Mouse (Mus musculus): ENCODE measurements around the gene Gm20532. TPM values are rescaled to one million over a fixed set of nuclear protein-coding genes. Genes with fewer than 3 reads are reported as not detected.

Gm20532 gene
- total RNA-seq, 2 experiments from 2014 or later = not detected

DNA sequence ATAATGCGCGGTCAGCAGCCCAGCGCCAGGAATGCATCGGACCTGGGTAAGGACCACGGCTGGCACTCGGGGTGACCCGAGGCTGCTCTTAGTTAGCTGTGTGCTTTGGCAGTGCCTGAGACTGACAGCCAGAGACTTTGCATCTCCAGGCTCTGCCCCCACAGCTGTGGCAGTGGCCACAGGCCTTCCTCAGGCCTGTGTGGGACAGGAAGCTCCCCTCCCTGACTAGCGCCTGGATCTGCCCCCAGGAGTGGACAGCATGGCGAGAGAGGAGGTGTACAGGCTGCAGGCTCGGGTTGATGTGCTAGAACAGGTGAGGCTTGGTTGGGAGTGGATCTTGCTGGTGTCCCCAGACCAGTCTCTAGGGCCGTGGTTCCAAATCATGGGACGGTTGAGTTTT, 5.0 kb downstream of the Gm20532 start:
- DNase-seq (ENCODE audit: extremely low spot score in 1 of 2, low spot score in 2 of 2) = no peak
- intact Hi-C loops (cut with DNase I) = no loop called here

DNA sequence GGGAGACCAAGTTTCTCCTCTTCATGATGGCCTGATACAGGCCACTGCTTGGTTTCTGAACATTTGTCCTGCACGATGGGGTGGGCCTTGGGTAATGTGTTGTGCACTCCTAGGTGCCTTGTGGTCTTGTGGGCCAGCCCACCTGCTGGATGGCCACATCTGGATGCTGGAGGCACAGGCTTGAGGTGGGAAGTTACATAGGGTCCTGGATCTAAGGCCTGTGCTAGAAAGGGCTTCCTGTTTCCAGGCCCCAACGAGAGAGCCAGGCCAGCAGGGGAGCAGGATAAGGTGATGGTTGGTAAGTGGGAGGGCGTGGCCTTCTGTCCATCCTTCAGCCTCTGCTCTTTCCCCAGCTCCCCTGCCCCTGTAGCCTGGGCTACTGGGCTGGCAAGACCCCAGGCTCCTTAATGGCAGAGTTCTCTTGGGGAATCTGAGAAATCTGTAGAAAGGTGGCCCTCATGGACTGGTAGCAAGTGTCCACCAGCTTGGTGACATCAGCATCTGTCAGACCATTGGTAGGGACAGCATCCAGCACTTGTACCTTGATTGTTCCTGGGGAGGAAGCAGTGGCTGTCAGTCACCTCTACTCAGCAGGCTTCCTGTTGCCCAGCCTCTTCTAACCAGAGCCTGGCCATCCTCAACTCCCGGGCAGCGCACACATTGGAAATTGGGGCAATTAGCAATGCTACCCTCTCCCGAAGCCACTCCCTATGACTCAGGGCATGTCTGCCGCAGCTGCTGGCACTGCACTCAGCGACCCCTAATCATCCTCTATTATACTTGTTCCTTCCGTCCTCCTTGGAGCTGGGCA, 7.0 kb downstream of the Gm20532 start:
- no peak for DNase-seq (ENCODE audit: extremely low spot score in 1 of 2, low spot score in 2 of 2)
- intact Hi-C loops (cut with DNase I) = no loop called here

DNA sequence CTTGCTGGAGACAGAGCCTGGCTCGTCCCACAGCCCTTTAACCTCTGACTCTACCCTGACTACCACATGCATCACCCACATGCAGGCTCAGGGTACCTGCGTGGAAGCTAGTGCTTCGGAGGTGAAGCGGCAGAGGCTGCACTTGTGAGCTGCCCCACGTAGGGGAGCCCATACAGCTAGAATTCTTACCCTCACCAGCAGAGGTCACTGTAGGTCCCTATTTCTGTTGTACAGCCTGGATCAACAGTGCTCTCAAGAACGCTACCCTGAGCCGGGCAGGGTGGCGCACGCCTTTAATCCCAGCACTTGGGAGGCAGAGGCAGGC, 7.5 kb downstream of the Gm20532 start:
- peak in 1 of 2 experiments; percentile 69 for DNase-seq (ENCODE audit: extremely low spot score in 1 of 2, low spot score in 2 of 2)
- intact Hi-C loops (cut with DNase I) = no loop called here

DNA sequence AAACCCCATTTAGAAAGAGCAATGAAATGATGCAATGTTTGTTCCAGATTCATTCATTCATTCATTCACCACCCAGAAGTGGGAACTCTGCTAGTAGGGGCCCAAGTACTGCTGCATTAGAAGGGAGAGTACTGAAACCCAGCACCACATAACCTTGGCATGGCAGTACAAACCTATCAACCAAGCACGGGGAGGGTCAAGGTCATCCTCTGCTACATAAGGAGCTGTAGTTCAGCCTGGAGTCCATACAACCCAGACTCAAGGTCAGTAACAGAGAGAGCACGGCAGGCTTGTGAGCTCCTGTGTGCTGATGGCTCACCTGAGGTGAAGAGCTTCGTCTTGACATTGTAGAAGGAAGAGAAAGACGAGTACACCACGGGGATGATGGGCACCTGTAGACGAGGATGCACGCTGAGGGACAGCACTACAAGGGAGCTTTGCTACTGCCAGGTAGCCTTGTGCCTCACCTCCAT, 8.1 kb downstream of the Gm20532 start:
- intact Hi-C loops (cut with DNase I) = no loop called here
- no peak for DNase-seq (ENCODE audit: extremely low spot score in 1 of 2, low spot score in 2 of 2)

DNA sequence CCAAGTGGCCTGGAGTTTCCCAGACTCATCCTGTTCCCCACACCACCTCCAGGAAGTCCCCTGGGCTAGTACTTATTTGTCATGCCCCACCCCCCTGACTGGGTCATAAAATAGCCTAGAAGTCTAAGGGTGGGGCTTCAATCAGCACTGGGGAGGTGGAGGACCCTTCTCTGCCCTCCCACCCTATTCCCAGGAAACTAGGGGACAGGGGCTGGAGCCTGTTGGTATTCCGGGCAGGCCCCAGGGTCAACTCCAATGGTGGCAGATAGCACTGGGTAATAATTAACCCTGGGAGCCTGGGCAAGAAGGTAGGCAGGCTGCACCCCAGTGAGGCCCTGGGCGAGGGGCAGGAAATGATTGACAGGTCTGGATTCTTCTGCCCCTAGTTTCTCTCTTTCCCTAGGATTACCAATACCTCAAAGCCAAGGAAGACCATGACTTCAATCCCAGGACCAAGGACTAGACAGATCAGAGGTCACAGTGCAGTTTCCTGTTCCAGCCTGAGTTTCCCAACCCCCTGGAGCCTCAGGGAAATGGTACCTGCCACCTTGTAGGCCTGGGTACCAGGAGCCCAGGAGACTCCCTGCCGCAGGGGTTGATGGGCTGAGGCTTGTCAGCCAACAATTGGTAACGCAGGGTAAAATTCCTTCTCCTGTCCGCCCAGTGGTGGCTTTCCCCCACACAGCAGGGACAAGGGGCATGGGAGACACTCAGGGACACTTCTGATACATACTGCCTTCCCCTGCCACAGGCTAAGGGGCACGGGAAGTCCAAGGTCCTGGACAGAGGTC, 8.7 kb downstream of the Gm20532 start:
- no peak for DNase-seq (ENCODE audit: extremely low spot score in 1 of 2, low spot score in 2 of 2)
- intact Hi-C loops (cut with DNase I) = no loop called here

DNA sequence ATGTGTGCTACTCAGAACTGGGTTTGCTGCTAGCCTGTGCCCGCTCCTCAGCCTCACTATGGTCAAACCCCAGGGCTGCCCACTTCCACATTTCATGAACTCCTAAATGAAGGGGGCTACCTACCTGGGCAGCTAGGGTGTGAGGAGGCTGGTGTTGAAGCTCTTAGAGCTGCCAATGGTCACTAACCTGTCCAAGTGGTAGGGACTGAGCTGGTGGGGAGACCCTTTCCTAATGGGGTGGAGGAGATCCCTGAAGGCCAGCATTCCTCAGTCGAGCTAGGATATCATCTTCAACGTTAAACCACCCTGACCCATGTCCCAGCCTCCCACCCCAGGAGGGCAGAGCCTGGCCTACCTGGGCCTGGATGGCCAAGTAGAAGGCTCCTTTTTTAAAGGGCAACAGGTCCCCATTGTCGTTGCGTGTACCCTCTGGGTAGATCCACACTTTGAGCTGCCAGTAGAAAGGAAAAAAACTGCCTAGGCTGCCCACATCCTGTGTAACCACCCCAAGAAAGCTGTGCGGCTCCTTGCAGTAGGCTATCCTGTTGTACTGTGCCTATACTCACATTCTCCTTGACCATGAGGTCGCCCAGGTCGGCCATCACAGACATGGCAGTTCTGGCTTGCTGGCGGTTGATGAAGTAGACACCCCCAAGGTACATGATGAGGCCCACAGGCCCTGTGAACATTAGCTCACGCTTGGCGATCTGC, 9.4 kb downstream of the Gm20532 start:
- DNase-seq (ENCODE audit: extremely low spot score in 1 of 2, low spot score in 2 of 2) = no peak
- intact Hi-C loops (cut with DNase I) = no loop called here

DNA sequence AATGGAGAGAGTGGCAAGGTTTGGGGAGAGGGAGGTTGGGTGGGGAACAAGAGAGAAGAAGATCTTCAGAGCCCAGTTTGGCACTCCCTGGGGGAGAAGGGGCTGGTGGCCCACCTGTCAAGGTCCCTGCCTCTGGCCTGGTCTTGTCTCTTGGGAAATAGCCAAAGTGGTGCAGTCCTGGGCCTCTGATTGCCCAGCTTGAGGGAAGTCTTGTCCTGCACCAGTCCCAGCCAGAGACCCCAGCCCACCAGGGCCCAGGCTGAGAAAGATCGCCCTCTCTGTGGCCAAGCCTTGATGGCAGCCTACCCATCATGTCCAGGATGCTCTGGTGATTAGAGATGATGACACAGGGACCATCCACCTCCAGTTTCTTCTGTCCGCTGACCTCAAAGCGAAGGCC, 10.5 kb downstream of the Gm20532 start:
- no peak for DNase-seq (ENCODE audit: extremely low spot score in 1 of 2, low spot score in 2 of 2)
- intact Hi-C loops (cut with DNase I) = no loop called here

DNA sequence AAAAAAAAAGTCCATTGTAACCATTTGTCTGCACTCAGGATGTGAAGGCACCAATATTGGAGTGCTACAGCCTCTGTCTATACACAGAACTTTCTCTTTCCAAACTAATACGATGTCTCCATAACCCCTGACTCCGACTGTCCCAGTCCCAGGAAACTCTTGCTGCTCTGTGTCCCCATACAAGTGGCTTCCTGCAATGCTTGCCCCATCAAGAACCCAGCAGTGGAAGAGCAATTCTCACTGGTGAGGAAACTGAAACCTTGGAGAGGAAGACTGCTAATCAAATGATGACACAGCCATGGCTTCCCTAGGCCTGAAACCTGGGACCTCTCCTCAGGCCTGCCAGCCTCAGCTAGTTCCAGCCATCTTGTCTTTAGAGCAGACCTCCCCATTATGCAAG, 11.4 kb downstream of the Gm20532 start:
- DNase-seq (ENCODE audit: extremely low spot score in 1 of 2, low spot score in 2 of 2) = no peak
- intact Hi-C loops (cut with DNase I) = no loop called here

DNA sequence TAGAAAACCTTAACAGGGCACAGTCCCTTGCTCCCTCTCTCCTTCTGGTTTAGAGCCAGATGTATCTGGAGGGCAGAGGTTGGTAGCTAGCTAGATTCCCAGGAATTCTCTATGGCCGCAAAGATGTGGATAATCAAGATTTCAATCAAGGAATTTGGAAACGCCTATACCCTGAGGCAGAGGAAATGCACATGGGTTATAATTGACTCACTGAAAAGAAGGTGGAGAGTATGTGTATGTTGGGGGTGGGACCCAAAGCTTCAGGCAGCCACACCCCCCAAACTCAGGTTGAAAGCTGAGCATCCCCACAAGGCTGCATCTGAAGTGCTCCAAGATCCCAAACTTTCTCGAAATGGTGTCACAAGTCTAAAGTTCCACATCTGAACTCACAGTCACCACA, 12.0 kb downstream of the Gm20532 start:
- intact Hi-C loops (cut with DNase I) = no loop called here
- no peak for DNase-seq (ENCODE audit: extremely low spot score in 1 of 2, low spot score in 2 of 2)

DNA sequence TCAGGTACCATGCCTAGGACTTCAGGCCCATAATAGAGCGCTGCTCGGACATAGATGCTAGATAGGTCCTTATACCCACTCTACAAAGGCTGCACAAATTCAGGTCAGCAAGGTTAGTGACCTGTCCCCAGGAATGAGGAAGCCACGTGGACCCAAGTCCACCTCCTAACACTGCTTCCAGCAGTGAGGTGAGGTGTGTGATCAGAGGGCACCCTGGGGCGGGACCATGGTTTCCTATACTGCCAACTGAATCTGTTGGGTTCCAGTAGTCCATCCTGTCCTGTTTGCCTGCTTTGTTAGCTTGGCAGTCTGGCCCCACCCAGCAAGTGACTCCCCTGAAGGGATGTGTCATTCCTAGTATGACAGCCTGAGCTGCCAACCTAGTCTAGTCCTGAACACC, 13.5 kb downstream of the Gm20532 start:
- intact Hi-C loops (cut with DNase I) = no loop called here

DNA sequence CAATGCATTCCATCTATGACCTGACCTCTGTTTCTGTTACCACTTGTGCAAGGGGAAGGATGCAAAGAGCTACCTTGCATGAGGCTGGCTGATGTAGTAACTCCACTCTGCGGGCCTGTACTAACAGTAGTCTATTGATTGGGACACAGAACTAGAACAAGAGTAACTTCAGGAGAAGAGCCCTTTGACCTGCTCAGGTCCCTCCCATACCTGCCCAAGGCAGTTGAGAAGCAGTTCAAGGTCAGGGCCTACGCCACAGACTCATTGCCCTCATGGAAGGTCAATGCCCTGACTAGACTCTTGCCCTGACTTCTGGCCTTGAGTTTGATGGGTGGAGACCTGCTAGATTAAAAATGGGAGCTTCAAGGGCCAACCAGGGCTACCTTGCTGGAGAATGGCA, 14.2 kb downstream of the Gm20532 start:
- intact Hi-C loops (cut with DNase I) = no loop called here
- DNase-seq (ENCODE audit: extremely low spot score in 1 of 2, low spot score in 2 of 2) = no peak

More for the DNA sequence above, 13.5 kb downstream of the Gm20532 start:
- no peak for DNase-seq (ENCODE audit: extremely low spot score in 1 of 2, low spot score in 2 of 2)

DNA sequence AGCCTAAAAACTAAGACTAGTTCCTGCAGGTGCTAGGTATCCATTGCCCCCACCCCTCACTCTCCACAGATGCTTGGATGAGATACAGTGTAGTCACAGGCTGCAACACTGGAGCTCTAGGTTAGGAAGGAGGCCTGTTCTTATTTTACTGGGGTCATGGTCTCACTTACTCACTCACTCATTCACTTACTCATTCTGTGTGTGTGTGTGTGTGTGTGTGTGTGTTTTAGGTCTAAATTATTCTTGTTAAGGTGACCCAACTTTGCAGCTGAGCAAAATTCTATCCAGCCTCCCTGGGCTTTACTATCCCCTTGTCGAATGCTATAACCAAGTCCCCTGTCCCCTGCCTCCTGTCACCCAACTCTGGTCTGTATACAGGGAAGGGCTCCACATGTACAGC, 15.2 kb downstream of the Gm20532 start:
- DNase-seq (ENCODE audit: extremely low spot score in 1 of 2, low spot score in 2 of 2) = no peak
- intact Hi-C loops (cut with DNase I) = no loop called here

DNA sequence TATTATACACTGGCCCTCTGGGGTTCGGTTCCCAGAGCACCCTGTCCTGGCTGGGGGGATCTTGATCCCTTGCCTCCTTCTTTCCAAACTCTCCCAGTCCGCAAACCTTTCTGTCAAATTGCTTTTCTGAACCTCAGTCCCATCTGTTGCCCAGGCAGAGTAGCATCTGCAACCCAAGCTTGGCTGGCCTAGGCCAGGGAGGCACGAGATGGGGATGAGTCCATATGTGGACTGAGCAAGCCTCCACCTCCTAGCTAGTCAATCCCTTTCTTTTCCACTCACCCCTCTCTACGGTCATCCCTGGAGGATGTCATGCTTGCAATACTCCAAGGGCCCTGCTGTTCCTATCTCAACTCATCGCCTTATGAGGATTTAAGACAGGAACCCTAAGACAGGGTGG, 16.2 kb downstream of the Gm20532 start:
- no peak for DNase-seq (ENCODE audit: extremely low spot score in 1 of 2, low spot score in 2 of 2)
- intact Hi-C loops (cut with DNase I) = no loop called here

DNA sequence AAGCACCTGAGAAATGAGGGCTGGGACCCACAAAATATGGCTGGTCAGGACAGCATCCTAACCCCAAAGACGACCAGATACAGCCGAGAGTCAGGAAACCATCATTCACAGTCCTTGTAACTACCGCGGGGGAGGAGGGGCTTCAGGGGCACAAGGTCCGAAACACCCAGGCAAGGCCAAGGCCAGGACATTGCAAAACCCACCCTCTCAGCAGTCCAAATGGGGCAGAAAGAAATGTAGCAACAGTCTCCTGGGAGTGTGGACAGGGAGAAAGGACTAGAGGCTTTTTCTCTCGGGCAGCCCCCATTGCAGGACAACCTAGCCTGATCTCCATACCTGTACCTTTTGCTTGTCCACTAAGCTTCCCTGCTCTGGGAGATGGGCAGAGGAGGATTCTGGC, 16.7 kb downstream of the Gm20532 start:
- no peak for DNase-seq (ENCODE audit: extremely low spot score in 1 of 2, low spot score in 2 of 2)
- intact Hi-C loops (cut with DNase I) = no loop called here

DNA sequence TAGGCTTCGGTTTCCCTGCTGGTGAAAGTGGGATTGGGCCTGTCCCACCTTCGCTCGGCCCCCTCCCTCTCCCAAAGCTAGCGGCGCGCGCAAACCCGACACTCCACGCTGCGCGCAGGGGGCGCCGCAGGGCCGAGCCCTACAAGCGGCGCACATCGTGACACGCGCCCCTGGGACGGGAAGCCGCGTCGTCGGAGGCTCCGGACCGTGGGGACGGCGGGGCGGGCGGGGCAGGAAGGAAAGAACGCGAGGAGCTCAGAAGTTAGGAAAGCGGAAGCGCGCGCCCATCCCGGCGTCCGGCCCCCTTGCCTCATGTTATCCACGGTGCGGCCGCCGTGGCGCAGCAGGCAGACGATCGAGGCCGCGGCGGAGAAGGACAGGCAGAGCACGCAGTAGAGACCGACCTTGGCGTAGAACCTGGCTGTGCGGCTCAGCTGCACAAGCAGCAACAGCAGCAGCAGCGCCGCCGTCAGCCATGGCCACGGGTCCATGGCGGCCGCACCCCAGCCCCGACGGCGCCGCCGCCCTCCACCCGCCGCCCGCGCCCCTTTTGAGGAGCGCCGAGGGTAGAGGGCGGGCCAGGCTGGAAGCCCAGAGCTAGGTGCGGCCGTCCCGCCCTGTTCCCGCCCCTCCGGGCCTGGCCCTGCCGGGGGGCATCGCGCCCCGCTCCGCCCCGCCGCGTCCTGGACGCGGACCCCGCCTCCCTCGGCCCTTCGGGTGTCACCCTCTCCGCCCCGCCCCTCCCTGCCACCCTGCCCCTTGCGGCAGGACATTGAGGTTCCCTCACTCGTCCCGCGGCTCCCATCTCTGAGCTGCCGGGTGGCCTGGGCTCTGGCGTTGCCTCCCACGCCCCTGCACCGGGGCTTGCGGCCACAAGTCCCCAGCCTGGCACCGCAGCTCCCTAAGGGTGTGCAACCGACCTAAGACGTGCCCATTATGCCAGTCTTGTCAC, 17.6 kb downstream of the Gm20532 start, which contains the start of gene Agpat2:
Gene Agpat2 (minus strand): TSS at position 698 of the 952 bp plus-strand sequence.
- peak; percentile 21 to 89 for DNase-seq (ENCODE audit: extremely low spot score in 1 of 2, low spot score in 2 of 2)
- intact Hi-C loops (cut with DNase I) = no loop called here

DNA sequence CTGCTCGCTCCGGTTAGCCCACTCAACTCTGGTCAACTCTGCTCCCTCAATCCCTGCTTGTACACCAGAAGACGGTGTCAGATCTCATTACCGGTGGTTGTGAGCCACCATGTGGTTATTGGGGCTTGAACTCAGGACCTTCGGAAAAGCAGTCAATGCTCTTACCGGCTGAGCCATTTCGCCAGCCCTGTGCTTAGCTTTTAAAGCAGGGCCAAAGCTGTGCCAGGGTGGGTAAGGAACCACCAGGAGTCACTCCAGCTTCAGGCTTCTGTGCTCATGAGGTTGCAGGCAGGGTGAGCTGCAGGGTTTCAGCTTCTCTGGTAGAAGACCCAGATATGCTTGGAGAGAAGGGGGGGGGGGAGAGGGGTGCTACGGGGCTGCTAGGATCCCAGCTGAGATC, 18.9 kb downstream of the Gm20532 start:
- DNase-seq (ENCODE audit: extremely low spot score in 1 of 2, low spot score in 2 of 2) = no peak
- intact Hi-C loops (cut with DNase I) = no loop called here

DNA sequence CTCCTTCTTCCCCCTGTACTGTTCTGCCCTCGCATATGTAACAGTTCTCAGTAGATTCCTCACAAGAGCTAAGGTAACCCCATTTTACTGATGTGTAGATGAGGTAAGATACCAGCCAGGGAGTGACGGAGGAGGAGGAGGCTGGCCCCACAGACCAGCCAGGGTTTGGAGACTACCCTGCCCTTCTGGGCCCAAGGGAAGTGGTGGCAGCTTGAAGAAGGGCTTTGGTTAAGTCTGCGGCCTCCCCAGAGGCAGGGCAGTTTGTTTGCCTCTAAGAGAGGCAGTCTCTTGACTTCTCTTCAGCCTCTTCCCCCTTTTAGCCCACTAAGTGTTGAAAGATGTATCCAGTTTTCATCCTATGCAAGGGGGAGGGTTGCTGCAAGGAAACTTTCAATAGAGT, 20.1 kb downstream of the Gm20532 start:
- DNase-seq (ENCODE audit: extremely low spot score in 1 of 2, low spot score in 2 of 2) = no peak
- intact Hi-C loops (cut with DNase I) = no loop called here

DNA sequence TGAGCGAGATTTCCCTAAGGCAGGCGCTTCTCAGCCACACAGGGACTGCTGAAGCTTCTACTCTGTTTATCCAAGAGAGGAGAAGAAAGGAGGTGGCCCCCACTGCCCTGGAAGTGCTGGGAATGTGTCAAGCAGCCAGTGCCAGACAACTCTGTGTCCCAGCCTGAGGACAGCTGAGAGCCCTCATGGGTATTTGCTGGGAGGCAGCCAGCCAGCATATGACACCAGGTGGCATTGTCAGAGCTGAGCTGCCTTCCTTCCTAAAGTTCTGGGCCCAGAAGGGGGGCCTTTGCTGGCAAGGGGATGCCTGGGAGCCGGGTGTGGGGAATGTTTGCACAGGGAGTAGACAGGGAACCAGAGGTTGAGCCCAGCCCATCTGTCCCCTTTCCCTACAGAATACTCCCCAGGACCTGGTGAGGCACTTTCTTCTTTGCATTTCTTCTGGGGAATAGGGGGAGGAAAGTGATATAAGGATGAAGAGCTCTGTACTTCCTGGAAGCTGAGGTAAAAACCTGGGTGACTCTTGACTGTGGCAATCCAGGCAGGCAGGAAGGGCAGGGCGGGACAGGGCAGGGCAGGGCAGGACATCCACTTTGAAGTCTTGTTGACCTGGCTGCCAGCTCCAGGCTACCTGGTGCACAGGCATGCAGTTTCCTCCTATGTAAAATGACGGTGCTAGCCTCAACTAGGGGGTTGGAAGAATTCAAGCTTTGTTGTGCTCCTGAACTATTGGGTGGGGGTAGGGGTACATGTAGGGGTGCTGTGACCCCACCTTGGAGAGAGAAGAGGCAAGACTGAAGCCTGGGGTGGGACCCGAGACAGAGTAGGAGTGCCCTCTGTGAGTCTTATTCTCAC, 20.8 kb downstream of the Gm20532 start:
- DNase-seq (ENCODE audit: extremely low spot score in 1 of 2, low spot score in 2 of 2) = no peak
- intact Hi-C loops (cut with DNase I) = no loop called here
